Mouse (Mus musculus) brain, embryonic 14.5 days (tissue): ENCODE measurements at regions not wholly inside any gene's neighbourhood (a gene's known extent, or its start where the extent isn't known, plus 50 kb on each side); places are given as distances from the start of the nearest gene placed in this dataset.
A peak's percentile ranks its signal among the peaks of the same experiment; 100 is the strongest.

Experiments used
- DNase-seq: peaks from one replicate; pipeline ENCODE4 v3.0.0-alpha.2; 2011; ENCODE audit warnings: low read depth
- CTCF ChIP-seq: fragments of 200-500 bp; IDR thresholded peaks from 2 replicates; pipeline ENCODE4 v1.5.1; 2012; ENCODE audit warnings: inconsistent platforms, mild to moderate bottlenecking, moderate library complexity, borderline replicate concordance; ENCODE audit not compliant: insufficient read depth, insufficient read length; ENCODE audit errors: extremely low read depth
- POLR2A ChIP-seq: fragments of 200-500 bp; IDR thresholded peaks from 2 replicates; pipeline ENCODE4 v1.6.1; 2012; ENCODE audit warnings: mild to moderate bottlenecking, inconsistent platforms, borderline replicate concordance; ENCODE audit not compliant: poor library complexity, insufficient read depth, insufficient read length, severe bottlenecking; ENCODE audit errors: extremely low read depth

- no peak for DNase-seq
- TF ChIP-seq POLR2A (no peak), CTCF (no peak)
Measured at GRCm38 (mm10) chr2:128340631-128341240, 214.9 kb downstream of the Bcl2l11 start.

- TF ChIP-seq POLR2A (no peak), CTCF (no peak)
- no peak for DNase-seq
Measured at GRCm38 (mm10) chr2:128342212-128342611, 216.4 kb downstream of the Bcl2l11 start.

GRCm38 (mm10) chr2:128345557-128345956 is 219.7 kb downstream of the Bcl2l11 start:
- no peak for TF ChIP-seq POLR2A
- TF ChIP-seq CTCF: no peak
- DNase-seq: no peak

GRCm38 (mm10) chr2:128348556-128348955 is 222.7 kb downstream of the Bcl2l11 start:
- TF ChIP-seq POLR2A (no peak), CTCF (peak; percentile 3; the same call in 1 of the 2 replicates)
- DNase-seq: no peak

- TF ChIP-seq POLR2A (no peak), CTCF (no peak)
- no peak for DNase-seq
Measured at GRCm38 (mm10) chr2:128351405-128351804, 225.6 kb downstream of the Bcl2l11 start.

- no peak for DNase-seq
- no peak for TF ChIP-seq CTCF
- TF ChIP-seq POLR2A: no peak
Measured at GRCm38 (mm10) chr2:128352533-128352932, 226.7 kb downstream of the Bcl2l11 start.

- no peak for TF ChIP-seq CTCF
- no peak for TF ChIP-seq POLR2A
Measured at GRCm38 (mm10) chr2:128353457-128353856, 227.6 kb downstream of the Bcl2l11 start.

GRCm38 (mm10) chr2:128356326-128356725 is 230.5 kb downstream of the Bcl2l11 start:
- DNase-seq: no peak
- TF ChIP-seq POLR2A (no peak), CTCF (no peak)

More at GRCm38 (mm10) chr2:128353457-128353856, 227.6 kb downstream of the Bcl2l11 start:
- DNase-seq: no peak

GRCm38 (mm10) chr2:128359106-128359505 is 231.9 kb upstream of the Spdye4c start:
- no peak for DNase-seq
- no peak for TF ChIP-seq CTCF
- no peak for TF ChIP-seq POLR2A

- DNase-seq: no peak
- no peak for TF ChIP-seq POLR2A
- no peak for TF ChIP-seq CTCF
Measured at GRCm38 (mm10) chr2:128360517-128360916, 230.5 kb upstream of the Spdye4c start.

- no peak for DNase-seq
- TF ChIP-seq POLR2A: no peak
Measured at GRCm38 (mm10) chr2:128361436-128361835, 229.6 kb upstream of the Spdye4c start.

- DNase-seq: no peak
- TF ChIP-seq POLR2A (no peak), CTCF (no peak)
Measured at GRCm38 (mm10) chr2:128364161-128364560, 226.8 kb upstream of the Spdye4c start.
